Mouse (Mus musculus): ENCODE data around the gene Hs3st1. TPM values are rescaled to one million over a fixed set of nuclear protein-coding genes. Genes with fewer than 3 reads are reported as not detected.

Hs3st1 gene
- polyA plus RNA-seq, 1 experiment from 2014 or later = 0.75 TPM

DNA sequence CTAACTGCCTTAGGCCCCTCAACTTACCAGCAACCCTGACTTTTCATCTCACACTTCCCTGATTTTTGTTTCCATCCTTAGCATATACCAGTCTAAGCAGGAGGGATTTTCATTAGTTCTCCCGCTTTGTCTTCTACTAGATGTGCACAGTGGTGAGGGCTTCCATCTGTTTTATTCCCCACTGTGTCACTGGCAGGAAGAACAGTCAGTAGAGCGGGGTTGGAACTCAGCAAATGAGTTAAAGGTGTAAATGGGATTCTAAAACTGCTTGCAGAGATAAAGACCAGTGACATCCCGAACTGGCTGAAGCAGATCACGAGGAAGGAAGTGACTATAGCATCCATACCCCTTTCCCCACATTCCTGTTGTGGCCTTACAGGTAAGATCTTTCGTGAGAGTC lies 116.3 kb downstream of the Hs3st1 start:
- no peak overlapping the region for H3K9ac ChIP-seq (replicated peaks)
- H3K4me2 ChIP-seq (ENCODE audit: low read depth, low read length) = no peak overlapping the region
- ATAC-seq = no peak
- peaks cover 24% of the 10 kb centered on the region for H3K27me3 ChIP-seq (ENCODE audit: insufficient read depth, low read length)
- DNase-seq = no peak
- no peak for TF ChIP-seq CTCF (IDR thresholded peaks at IDR 0.05; ENCODE audit: low read depth)
- no peak for TF ChIP-seq EP300 (IDR thresholded peaks at IDR 0.05; ENCODE audit: low read depth)
- H3K4me1 ChIP-seq (ENCODE audit: insufficient read depth) = peaks cover 2% of the 10 kb centered on the region; the same call in 1 of the 2 replicates
- no peak overlapping the region for H3K27ac ChIP-seq (ENCODE audit: low read depth)
- no peaks in the 10 kb centered on the region for H3K36me3 ChIP-seq (replicated peaks; ENCODE audit: insufficient read depth, low read length)
- H3K9me3 ChIP-seq (ENCODE audit: low read length) = no peaks in the 10 kb centered on the region
- H3K4me3 ChIP-seq (ENCODE audit: low read depth, low read length) = no peak overlapping the region
- 65% methylated on average over 5 of the region's 5 CpGs for WGBS (ENCODE audit: insufficient replicate concordance)

DNA sequence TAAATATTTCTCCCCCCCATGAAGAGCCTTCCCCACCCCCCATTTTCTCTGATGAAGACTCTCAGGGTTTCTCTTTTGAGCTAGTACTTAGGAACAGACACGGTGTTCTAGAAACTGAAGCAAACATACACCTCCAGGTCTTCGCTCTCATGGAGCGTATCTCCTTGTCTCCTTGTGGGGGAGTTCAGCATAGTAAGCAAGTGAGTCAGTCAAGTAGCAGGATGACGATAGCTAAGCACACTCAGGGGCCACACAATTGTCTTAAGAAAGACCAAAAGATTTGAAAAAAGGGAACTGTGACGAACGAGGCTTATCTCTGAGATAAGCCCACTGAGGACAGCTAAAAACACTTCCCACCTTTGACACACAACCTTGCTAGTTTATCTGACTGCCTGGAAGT lies 117.4 kb downstream of the Hs3st1 start:
- DNase-seq (no peak), ATAC-seq (no peak)
- no peaks in the 10 kb centered on the region for H3K36me3 ChIP-seq (replicated peaks; ENCODE audit: insufficient read depth, low read length)
- no peaks in the 10 kb centered on the region for H3K9me3 ChIP-seq (ENCODE audit: low read length)
- no peak overlapping the region for H3K4me2 ChIP-seq (ENCODE audit: low read depth, low read length)
- H3K9ac ChIP-seq (replicated peaks) = no peak overlapping the region
- H3K4me1 ChIP-seq (ENCODE audit: insufficient read depth) = no peaks in the 10 kb centered on the region
- no peak overlapping the region for H3K27ac ChIP-seq (ENCODE audit: low read depth)
- WGBS (ENCODE audit: insufficient replicate concordance) = 34% methylated on average over 6 of the region's 6 CpGs
- TF ChIP-seq CTCF (IDR thresholded peaks at IDR 0.05; ENCODE audit: low read depth) (no peak), EP300 (IDR thresholded peaks at IDR 0.05; ENCODE audit: low read depth) (no peak)
- no peak overlapping the region for H3K4me3 ChIP-seq (ENCODE audit: low read depth, low read length)
- 0 out of 2 replicates have a peak, but pooled peaks cover 14% of the 10 kb centered on the region for H3K27me3 ChIP-seq (ENCODE audit: insufficient read depth, low read length)

DNA sequence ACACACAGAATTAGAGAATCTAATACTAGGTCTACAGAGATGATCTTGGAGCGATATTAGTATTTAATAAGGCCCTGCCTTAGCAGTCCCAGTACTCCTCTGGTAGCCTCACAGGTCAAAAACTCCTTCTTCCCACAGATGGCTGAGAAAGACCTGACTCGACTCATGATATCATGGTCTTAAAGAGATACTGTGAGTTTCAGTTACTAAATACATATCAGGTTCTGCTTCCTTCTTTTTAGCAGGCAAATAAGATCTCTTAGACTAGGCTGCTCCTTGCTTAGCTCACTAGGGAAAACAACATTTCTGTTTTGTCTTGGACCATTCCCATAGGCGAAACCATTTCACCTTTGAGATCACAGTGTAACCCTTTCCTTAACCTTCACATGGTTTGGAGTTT lies 119.2 kb downstream of the Hs3st1 start:
- DNase-seq = no peak
- H3K27me3 ChIP-seq (ENCODE audit: insufficient read depth, low read length) = 0 out of 2 replicates have a peak, but pooled peaks cover 3% of the 10 kb centered on the region
- no peak for ATAC-seq
- no peak overlapping the region for H3K9ac ChIP-seq (replicated peaks)
- no peak overlapping the region for H3K4me2 ChIP-seq (ENCODE audit: low read depth, low read length)
- no peaks in the 10 kb centered on the region for H3K9me3 ChIP-seq (ENCODE audit: low read length)
- H3K27ac ChIP-seq (ENCODE audit: low read depth) = no peak overlapping the region
- H3K36me3 ChIP-seq (replicated peaks; ENCODE audit: insufficient read depth, low read length) = no peaks in the 10 kb centered on the region
- no peaks in the 10 kb centered on the region for H3K4me1 ChIP-seq (ENCODE audit: insufficient read depth)
- WGBS (ENCODE audit: insufficient replicate concordance) = 65% methylated on average over 3 of the region's 3 CpGs
- H3K4me3 ChIP-seq (ENCODE audit: low read depth, low read length) = no peak overlapping the region
- no peak for TF ChIP-seq CTCF (IDR thresholded peaks at IDR 0.05; ENCODE audit: low read depth)
- TF ChIP-seq EP300 (IDR thresholded peaks at IDR 0.05; ENCODE audit: low read depth) = no peak

DNA sequence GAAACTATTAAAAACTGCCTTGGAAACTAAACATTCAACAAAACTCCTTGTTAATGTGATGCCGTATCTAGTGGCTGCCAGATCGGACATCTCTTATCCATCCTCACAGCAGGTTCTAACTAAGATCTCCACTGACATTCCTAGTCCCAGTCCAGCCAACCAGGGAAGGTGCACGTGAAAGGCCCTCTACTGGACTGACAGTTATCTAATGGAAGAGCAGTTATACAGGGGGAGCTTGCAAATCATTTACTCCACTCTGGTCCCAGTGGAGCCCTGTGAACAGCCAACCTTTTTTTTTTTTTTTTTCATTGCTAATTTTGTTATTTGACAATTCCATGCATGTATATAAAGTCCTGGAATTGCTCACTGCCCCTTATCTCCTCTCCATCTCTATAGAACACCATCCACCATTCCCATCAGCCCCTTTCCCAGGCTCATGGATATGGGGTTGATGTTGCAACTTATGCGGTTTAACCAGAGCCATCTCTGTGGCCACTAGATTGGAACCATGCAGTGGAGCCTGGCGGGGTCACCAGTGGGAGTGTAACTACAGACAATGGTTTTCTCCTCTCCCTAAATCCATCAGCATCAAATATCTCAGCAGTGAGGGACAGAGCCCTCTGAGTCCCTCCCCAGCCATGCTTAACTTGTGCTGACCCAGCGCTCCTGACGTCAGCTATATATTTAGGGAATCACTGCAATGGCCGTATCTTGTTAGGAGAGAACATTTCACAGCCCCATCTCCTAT lies 120.8 kb downstream of the Hs3st1 start:
- Histone ChIP-seq H3K4me2 (ENCODE audit: low read depth, low read length) (no peak overlapping the region), H3K27ac (ENCODE audit: low read depth) (no peak overlapping the region), H3K27me3 (ENCODE audit: insufficient read depth, low read length) (no peaks in the 10 kb centered on the region), H3K36me3 (replicated peaks; ENCODE audit: insufficient read depth, low read length) (no peaks in the 10 kb centered on the region), H3K4me3 (ENCODE audit: low read depth, low read length) (no peak overlapping the region), H3K9ac (replicated peaks) (no peak overlapping the region), H3K9me3 (ENCODE audit: low read length) (no peaks in the 10 kb centered on the region), H3K4me1 (ENCODE audit: insufficient read depth) (no peaks in the 10 kb centered on the region)
- DNase-seq (no peak), ATAC-seq (no peak)
- 78% methylated on average over 8 of the region's 8 CpGs for WGBS (ENCODE audit: insufficient replicate concordance)
- TF ChIP-seq CTCF (IDR thresholded peaks at IDR 0.05; ENCODE audit: low read depth) (no peak), EP300 (IDR thresholded peaks at IDR 0.05; ENCODE audit: low read depth) (no peak)

DNA sequence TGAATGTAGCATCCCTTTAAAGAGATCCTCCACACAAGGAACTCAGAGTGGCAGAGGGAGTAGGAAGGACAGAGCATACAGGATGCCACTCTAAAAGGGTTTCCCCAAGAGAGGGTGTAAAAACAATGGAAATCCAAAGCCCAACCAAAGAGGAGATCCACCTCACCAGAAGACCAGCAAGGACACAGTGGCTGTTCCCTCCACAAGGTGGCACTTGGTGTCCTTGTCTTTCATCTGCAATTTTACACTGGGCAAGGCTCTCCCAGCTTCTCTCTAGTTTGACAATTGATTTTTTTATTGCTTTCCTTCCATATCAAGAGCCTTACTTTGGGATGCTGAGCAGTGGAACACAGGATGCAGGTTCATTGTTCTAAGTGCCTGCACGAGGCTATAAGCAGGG lies 122.1 kb downstream of the Hs3st1 start:
- no peak overlapping the region for H3K27ac ChIP-seq (ENCODE audit: low read depth)
- 35% methylated on average over 1 of the region's 1 CpGs for WGBS (ENCODE audit: insufficient replicate concordance)
- DNase-seq = no peak
- no peaks in the 10 kb centered on the region for H3K36me3 ChIP-seq (replicated peaks; ENCODE audit: insufficient read depth, low read length)
- H3K4me1 ChIP-seq (ENCODE audit: insufficient read depth) = no peaks in the 10 kb centered on the region
- no peak overlapping the region for H3K4me3 ChIP-seq (ENCODE audit: low read depth, low read length)
- no peak overlapping the region for H3K4me2 ChIP-seq (ENCODE audit: low read depth, low read length)
- TF ChIP-seq CTCF (IDR thresholded peaks at IDR 0.05; ENCODE audit: low read depth) (peak; percentile 31; the same call in 1 of the 2 replicates), EP300 (IDR thresholded peaks at IDR 0.05; ENCODE audit: low read depth) (no peak)
- H3K27me3 ChIP-seq (ENCODE audit: insufficient read depth, low read length) = no peaks in the 10 kb centered on the region
- ATAC-seq = no peak
- no peak overlapping the region for H3K9ac ChIP-seq (replicated peaks)
- H3K9me3 ChIP-seq (ENCODE audit: low read length) = no peaks in the 10 kb centered on the region

GRCm38 (mm10) chr5:39630841-39631240 lies 124.4 kb downstream of the Hs3st1 start:
- H3K27ac ChIP-seq (ENCODE audit: low read depth) = no peak overlapping the region
- H3K27me3 ChIP-seq (ENCODE audit: insufficient read depth, low read length) = no peaks in the 10 kb centered on the region
- no peaks in the 10 kb centered on the region for H3K4me1 ChIP-seq (ENCODE audit: insufficient read depth)
- no peak overlapping the region for H3K4me3 ChIP-seq (ENCODE audit: low read depth, low read length)
- H3K9me3 ChIP-seq (ENCODE audit: low read length) = no peaks in the 10 kb centered on the region
- no peaks in the 10 kb centered on the region for H3K36me3 ChIP-seq (replicated peaks; ENCODE audit: insufficient read depth, low read length)
- peak; percentile 38 for ATAC-seq
- no peak overlapping the region for H3K4me2 ChIP-seq (ENCODE audit: low read depth, low read length)
- no peak overlapping the region for H3K9ac ChIP-seq (replicated peaks)
- TF ChIP-seq CTCF (IDR thresholded peaks at IDR 0.05; ENCODE audit: low read depth) = no peak
- no peak for TF ChIP-seq EP300 (IDR thresholded peaks at IDR 0.05; ENCODE audit: low read depth)
- no peak for DNase-seq
- WGBS (ENCODE audit: insufficient replicate concordance) = 61% methylated on average over 5 of the region's 5 CpGs
